Mouse (Mus musculus): ENCODE measurements around the gene Phf20.

GRCm38 (mm10) chr2:156180824-156181590 is 15.3 kb upstream of the Phf20 start:
- no peak for TF ChIP-seq USF1 (IDR thresholded peaks at IDR 0.05; ENCODE audit: low read depth)
- no peak for TF ChIP-seq TCF12 (IDR thresholded peaks at IDR 0.05; ENCODE audit: insufficient read depth, poor library complexity, severe bottlenecking)
- TF ChIP-seq POLR2A (IDR thresholded peaks at IDR 0.05; ENCODE audit: insufficient read length, low read depth), result no peak
